Mouse (Mus musculus): ENCODE measurements at regions not wholly inside any gene's neighbourhood (a gene's known extent, or its start where the extent isn't known, plus 50 kb on each side); places are given as distances from the start of the nearest gene placed in this dataset.

GRCm38 (mm10) chr11:56952357-56952756, 58.8 kb upstream of the Gria1 start:
- H3K9ac ChIP-seq = no peak overlapping the region
- no peak overlapping the region for H3K4me3 ChIP-seq (replicated peaks)
- no peaks in the 10 kb centered on the region for H3K27me3 ChIP-seq
- no peak overlapping the region for H3K27ac ChIP-seq
- no peaks in the 10 kb centered on the region for H3K36me3 ChIP-seq
- no peak overlapping the region for H3K4me2 ChIP-seq
- no peaks in the 10 kb centered on the region for H3K4me1 ChIP-seq
- H3K9me3 ChIP-seq (replicated peaks) = no peaks in the 10 kb centered on the region
- no peak for ATAC-seq (replicated peaks; ENCODE audit: low FRiP score)
- 78% methylated on average over 2 of the region's 2 CpGs for WGBS

GRCm38 (mm10) chr11:56957824-56958223, 53.4 kb upstream of the Gria1 start:
- no peaks in the 10 kb centered on the region for H3K4me1 ChIP-seq
- 84% methylated on average over 2 of the region's 2 CpGs for WGBS
- H3K27me3 ChIP-seq = no peaks in the 10 kb centered on the region
- H3K36me3 ChIP-seq = no peaks in the 10 kb centered on the region
- H3K4me2 ChIP-seq = no peak overlapping the region
- no peaks in the 10 kb centered on the region for H3K9me3 ChIP-seq (replicated peaks)
- no peak for ATAC-seq (replicated peaks; ENCODE audit: low FRiP score)
- no peak overlapping the region for H3K27ac ChIP-seq
- H3K4me3 ChIP-seq (replicated peaks) = no peak overlapping the region
- no peak overlapping the region for H3K9ac ChIP-seq
